Mouse (Mus musculus) kidney, postnatal 0 days (tissue): ENCODE measurements around the gene Slc6a17. TPM values are rescaled to one million over a fixed set of nuclear protein-coding genes. Genes with fewer than 3 reads are reported as not detected.

ENCODE experiments used
- ATAC-seq: fragments of 200-750 bp; cut with Nextera tagmentation; replicated peaks from 2 replicates; pipeline ENCODE4 v1.8.0; 2017; ENCODE audit warnings: low read depth, moderate number of reproducible peaks, moderate TSS enrichment, moderate library complexity; ENCODE audit not compliant: low FRiP score
- DNase-seq: peaks from one replicate; pipeline ENCODE4 v3.0.0-alpha.2; 2016; ENCODE audit warnings: low spot score
- H3K27ac ChIP-seq: fragments of 300-500 bp; sonication (generic); 2 replicates; pipeline ENCODE4 v1.5.1; 2014; ENCODE audit warnings: mild to moderate bottlenecking
- H3K27me3 ChIP-seq: fragments of 300-500 bp; sonication (generic); 2 replicates; pipeline ENCODE4 v1.6.1; 2014; ENCODE audit warnings: low read length, mixed read lengths; ENCODE audit not compliant: insufficient read depth
- H3K36me3 ChIP-seq: fragments of 300-500 bp; sonication (generic); 2 replicates; pipeline ENCODE4 v1.6.1; 2014; ENCODE audit warnings: low read length, mixed read lengths; ENCODE audit not compliant: insufficient read depth
- H3K4me1 ChIP-seq: fragments of 300-500 bp; sonication (generic); replicated peaks from 2 replicates; pipeline ENCODE4 v1.6.1; 2014; ENCODE audit warnings: antibody characterized with exemption, low read length, mixed read lengths; ENCODE audit not compliant: insufficient read depth
- H3K4me2 ChIP-seq: fragments of 300-500 bp; sonication (generic); 2 replicates; pipeline ENCODE4 v1.6.1; 2014; ENCODE audit warnings: mild to moderate bottlenecking, low read length, moderate library complexity, mixed read lengths
- H3K4me3 ChIP-seq: fragments of 300-500 bp; sonication (generic); replicated peaks from 2 replicates; pipeline ENCODE4 v1.5.1; 2014; ENCODE audit warnings: low read depth, low read length
- H3K9ac ChIP-seq: fragments of 300-500 bp; sonication (generic); 2 replicates; pipeline ENCODE4 v1.6.1; 2014; ENCODE audit warnings: low read depth, low read length
- H3K9me3 ChIP-seq: fragments of 300-500 bp; sonication (generic); replicated peaks from 2 replicates; pipeline ENCODE4 v1.6.1; 2016; ENCODE audit warnings: low read length, inconsistent platforms, mixed read lengths
- CTCF ChIP-seq: IDR thresholded peaks from 2 replicates; pipeline ENCODE4 v1.5.1; 2016; ENCODE audit warnings: antibody characterized with exemption, low read depth, mild to moderate bottlenecking, moderate library complexity
- WGBS: fragments of 180-500 bp; shearing (Covaris S2); extraction: QIAGEN DNeasy Blood & Tissue Kit; methylation state at CpG from one replicate; pipeline ENCODE4 v1.1.7; 2014; 5-methylcytosine and 5-hydroxymethylcytosine counted together
- polyA plus RNA-seq: library from polyadenylated mRNA; unstranded; fragments of >200 nt; fragmentation: Nextera tagmentation; extraction: Ambion mirVana; gene quantifications from 2 replicates; pipeline ENCODE4 v1.2.1, GENCODE M21; 2015

The Slc6a17 gene
- polyA plus RNA-seq, 1 experiment from 2014 or later, result 4.2 TPM

DNA sequence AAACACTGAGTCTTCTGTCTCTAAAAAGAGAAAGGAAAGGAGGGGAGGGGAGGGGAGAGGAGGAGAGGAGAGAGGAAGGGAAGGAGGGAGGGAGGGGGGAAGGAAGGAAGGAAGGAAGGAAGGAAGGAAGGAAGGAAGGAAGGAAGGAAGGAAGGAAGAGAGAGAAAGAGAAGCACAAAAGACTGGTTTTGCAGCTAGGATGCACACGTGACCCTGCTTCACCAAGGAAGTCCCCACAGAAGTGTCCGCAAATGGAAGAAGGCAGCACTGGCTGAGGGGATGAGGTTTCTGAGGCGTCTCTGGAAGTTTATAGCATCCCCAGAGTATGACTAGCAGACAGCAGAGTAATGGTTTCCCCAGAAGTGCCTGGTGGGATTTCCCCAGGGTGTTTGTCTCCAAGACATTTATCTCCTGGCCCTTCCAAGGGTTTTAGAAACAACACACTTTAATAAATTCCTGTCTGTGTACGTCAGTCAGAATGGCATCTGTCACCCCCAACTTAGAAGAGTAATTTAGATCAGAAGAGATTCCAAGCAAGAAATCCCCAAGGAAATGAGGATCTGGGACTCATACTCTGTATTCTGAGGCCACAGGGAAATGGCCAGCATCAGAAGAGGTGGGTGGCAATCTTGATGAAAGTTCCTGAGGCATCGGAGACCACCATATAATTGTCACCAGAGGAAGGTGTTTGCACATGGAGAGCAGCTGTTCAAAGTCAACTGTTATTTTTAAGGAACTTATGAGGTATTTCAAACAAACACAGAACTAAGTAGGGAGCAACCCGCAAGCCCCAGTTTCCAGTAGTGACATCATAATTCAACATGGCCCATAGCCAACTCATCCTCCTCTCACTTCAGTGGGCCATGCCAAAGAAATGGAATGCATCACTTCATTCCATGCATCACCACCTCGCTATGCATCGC lies 25.6 kb upstream of the Slc6a17 start:
- DNase-seq (no peak), ATAC-seq (no peak)
- no peaks in the 10 kb centered on the region for H3K36me3 ChIP-seq
- no peak for TF ChIP-seq CTCF
- 56% methylated on average over 8 of the region's 8 CpGs for WGBS
- H3K27ac ChIP-seq, result no peak overlapping the region
- peaks cover 43% of the 10 kb centered on the region for H3K27me3 ChIP-seq
- H3K4me1 ChIP-seq, result 0 out of 2 replicates have a peak, but pooled peaks cover 4% of the 10 kb centered on the region
- no peak overlapping the region for H3K4me2 ChIP-seq
- H3K4me3 ChIP-seq, result no peak overlapping the region
- H3K9me3 ChIP-seq, result no peaks in the 10 kb centered on the region
- no peak overlapping the region for H3K9ac ChIP-seq

DNA sequence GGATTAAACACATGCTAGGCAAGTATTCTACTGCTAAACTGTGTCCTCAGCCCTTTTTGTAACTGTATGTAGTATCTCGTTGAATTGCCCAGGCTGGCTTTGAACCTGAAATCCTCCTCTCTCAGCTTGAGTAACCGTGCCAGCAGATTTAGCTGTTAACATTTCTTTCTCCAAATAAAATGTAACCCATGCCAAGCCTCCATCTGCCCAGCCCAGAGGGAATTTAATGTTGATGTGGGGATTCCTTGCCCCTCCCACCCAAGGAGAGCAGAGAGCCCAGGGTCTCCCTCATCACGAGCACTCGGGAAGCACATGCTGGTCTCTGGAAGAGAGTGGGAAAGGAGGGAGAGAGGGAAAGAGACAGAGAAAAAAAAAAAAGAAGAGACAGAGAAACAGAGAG lies 24.8 kb upstream of the Slc6a17 start:
- H3K9me3 ChIP-seq, result no peaks in the 10 kb centered on the region
- H3K27me3 ChIP-seq, result peaks cover 47% of the 10 kb centered on the region
- WGBS, result 62% methylated on average over 4 of the region's 4 CpGs
- H3K9ac ChIP-seq, result no peak overlapping the region
- ATAC-seq (no peak), DNase-seq (no peak)
- H3K4me3 ChIP-seq, result no peak overlapping the region
- TF ChIP-seq CTCF, result no peak
- H3K4me1 ChIP-seq, result 0 out of 2 replicates have a peak, but pooled peaks cover 4% of the 10 kb centered on the region
- H3K4me2 ChIP-seq, result no peak overlapping the region
- H3K27ac ChIP-seq, result no peak overlapping the region
- no peaks in the 10 kb centered on the region for H3K36me3 ChIP-seq

DNA sequence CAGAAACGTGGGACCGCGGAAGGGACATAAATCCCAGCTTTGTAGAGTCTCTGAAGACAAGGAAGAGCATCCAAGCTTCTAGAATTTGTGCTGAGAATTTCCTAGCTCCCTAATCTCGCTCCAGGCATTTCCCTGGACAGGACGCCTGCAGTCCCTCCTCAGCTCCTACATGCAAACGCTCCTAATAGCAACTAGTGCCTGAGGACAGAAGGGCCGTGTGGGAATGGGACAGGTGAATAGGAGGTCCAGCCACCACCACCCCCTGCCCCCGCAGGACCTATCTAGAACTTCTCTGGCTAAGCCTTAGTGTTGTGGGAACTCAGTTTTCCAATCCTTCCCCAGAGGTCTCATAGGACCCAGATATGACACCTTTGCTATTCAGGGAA lies 19.7 kb upstream of the Slc6a17 start:
- Histone ChIP-seq H3K9me3 (no peaks in the 10 kb centered on the region), H3K4me2 (peak overlapping the region; percentile 28), H3K9ac (no peak overlapping the region), H3K27me3 (peaks cover 42% of the 10 kb centered on the region; the same call in 1 of the 2 replicates), H3K4me1 (no peaks in the 10 kb centered on the region), H3K4me3 (no peak overlapping the region), H3K36me3 (no peaks in the 10 kb centered on the region), H3K27ac (no peak overlapping the region)
- TF ChIP-seq CTCF, result no peak
- ATAC-seq (no peak), DNase-seq (no peak)
- 17% methylated on average over 8 of the region's 8 CpGs for WGBS

DNA sequence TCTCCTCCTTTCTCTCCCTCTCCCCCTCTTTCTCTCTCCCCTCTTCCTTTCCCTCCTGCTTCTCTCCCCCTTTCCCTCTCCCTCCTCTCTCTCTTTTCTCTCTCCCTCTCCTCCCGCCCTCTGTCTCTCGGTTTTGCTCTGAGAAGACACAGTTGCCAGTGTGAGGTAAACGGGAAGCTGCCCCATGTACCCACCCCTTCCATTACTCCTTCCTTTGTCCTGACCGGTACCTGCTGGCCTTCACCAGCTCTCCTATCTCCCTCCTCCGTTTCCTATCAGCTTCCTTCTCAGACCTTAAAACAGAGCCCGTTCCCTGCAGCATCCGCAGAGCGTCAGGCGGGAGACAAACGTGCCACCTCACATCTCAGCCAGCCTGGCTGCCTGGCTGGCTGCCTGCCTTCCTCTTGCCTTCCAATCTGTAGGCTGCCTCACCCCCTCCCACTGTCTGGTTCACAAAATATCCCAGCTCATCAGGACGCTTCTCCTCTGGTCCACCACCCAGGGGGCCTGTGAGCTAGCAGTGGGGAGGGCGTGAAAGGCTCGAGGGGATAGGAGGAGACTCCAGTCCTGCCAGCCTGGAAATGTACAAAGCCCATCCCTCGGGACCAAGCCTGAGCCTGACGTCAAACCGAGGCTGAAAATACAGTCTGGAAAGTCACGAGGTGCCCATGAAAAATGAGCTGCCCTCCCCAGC lies 19.1 kb upstream of the Slc6a17 start:
- 0 out of 2 replicates have a peak, but pooled peaks have one; percentile 49 for ATAC-seq
- no peak overlapping the region for H3K27ac ChIP-seq
- H3K27me3 ChIP-seq, result peaks cover 37% of the 10 kb centered on the region; the same call in 1 of the 2 replicates
- 3% methylated on average over 17 of the region's 17 CpGs for WGBS
- no peaks in the 10 kb centered on the region for H3K4me1 ChIP-seq
- peak; percentile 38 for DNase-seq
- H3K36me3 ChIP-seq, result no peaks in the 10 kb centered on the region
- H3K9me3 ChIP-seq, result no peaks in the 10 kb centered on the region
- 0 out of 2 replicates have a peak overlapping the region, but pooled peaks have one; percentile 7 for H3K4me3 ChIP-seq
- TF ChIP-seq CTCF, result no peak
- peak overlapping the region; percentile 28 for H3K4me2 ChIP-seq
- no peak overlapping the region for H3K9ac ChIP-seq

DNA sequence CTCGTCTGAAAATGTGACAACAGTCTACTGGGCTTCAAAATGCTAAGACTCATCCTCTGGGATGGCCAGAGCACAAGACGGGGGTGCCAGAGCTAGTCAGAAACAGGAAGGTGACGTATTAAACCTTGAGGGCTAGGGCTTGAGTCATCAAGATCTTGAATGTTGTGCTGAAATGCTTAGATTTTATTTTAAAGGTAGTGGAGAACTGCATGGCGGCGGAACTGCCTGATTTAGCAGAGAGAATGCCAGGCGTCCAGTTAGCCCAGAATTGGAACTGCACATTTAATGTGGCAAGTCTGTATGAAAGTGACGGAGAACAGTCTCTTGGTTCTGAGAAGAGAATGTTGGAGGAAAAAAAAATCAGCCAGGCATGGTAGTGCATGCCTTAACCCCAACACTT lies 17.1 kb upstream of the Slc6a17 start:
- ATAC-seq (no peak), DNase-seq (no peak)
- H3K9me3 ChIP-seq, result no peaks in the 10 kb centered on the region
- H3K9ac ChIP-seq, result no peak overlapping the region
- H3K27ac ChIP-seq, result no peak overlapping the region
- WGBS, result 84% methylated on average over 7 of the region's 7 CpGs
- no peaks in the 10 kb centered on the region for H3K4me1 ChIP-seq
- H3K36me3 ChIP-seq, result no peaks in the 10 kb centered on the region
- no peak overlapping the region for H3K4me2 ChIP-seq
- H3K4me3 ChIP-seq, result no peak overlapping the region
- peaks cover 24% of the 10 kb centered on the region; the same call in 1 of the 2 replicates for H3K27me3 ChIP-seq
- TF ChIP-seq CTCF, result no peak

DNA sequence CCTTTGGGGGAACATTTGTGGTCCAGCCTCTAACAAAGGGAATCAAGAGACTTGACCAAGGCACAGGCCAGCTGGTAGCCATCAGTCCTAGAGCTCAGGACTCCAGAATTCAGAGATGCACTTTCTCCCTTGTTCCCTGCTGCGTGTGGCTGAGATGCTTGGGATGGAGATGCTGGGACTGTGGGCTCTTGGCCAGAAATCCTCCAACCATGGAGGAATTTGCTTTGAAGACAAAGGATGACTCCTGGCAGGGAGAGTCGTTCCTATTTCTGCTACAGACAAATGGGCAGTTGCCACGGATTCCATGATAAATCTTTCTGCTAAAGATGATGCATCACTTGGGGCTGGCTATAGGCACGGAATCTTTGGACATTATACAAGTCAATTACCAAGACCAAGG lies 15.7 kb upstream of the Slc6a17 start:
- 0 out of 2 replicates have a peak, but pooled peaks cover 14% of the 10 kb centered on the region for H3K27me3 ChIP-seq
- no peaks in the 10 kb centered on the region for H3K4me1 ChIP-seq
- H3K9me3 ChIP-seq, result no peaks in the 10 kb centered on the region
- DNase-seq (no peak), ATAC-seq (no peak)
- no peak overlapping the region for H3K4me2 ChIP-seq
- no peak overlapping the region for H3K9ac ChIP-seq
- no peak for TF ChIP-seq CTCF
- H3K4me3 ChIP-seq, result no peak overlapping the region
- H3K36me3 ChIP-seq, result no peaks in the 10 kb centered on the region
- 52% methylated on average over 4 of the region's 4 CpGs for WGBS
- H3K27ac ChIP-seq, result no peak overlapping the region
